Mouse (Mus musculus) c-Kit-positive CD71-positive TER-119-positive erythroid progenitor cells, embryonic 14.5 days (primary cell): ENCODE measurements at regions not wholly inside any gene's neighbourhood (a gene's known extent, or its start where the extent isn't known, plus 50 kb on each side); places are given as distances from the start of the nearest gene placed in this dataset.

Source experiments
- DNase-seq: peaks from one replicate; pipeline ENCODE4 v3.0.0-alpha.2; 2013; ENCODE audit warnings: low spot score

GRCm38 (mm10) chr10:96786903-96787571 is 170.2 kb downstream of the Btg1 start:
- no peak for DNase-seq

GRCm38 (mm10) chr10:96787572-96787946 is 170.8 kb downstream of the Btg1 start:
- no peak for DNase-seq

GRCm38 (mm10) chr10:96788352-96789016 is 171.7 kb downstream of the Btg1 start:
- no peak for DNase-seq

GRCm38 (mm10) chr10:96797116-96797515 is 180.3 kb downstream of the Btg1 start:
- DNase-seq: no peak

GRCm38 (mm10) chr10:96800801-96801200 is 184.0 kb downstream of the Btg1 start:
- DNase-seq: no peak

- no peak for DNase-seq
These were observed 187.4 kb downstream of the Btg1 start for GRCm38 (mm10) chr10:96804030-96804784.

- DNase-seq: no peak
These were observed 189.8 kb downstream of the Btg1 start for GRCm38 (mm10) chr10:96806579-96806978.

- DNase-seq: no peak
These were observed 205.0 kb downstream of the Btg1 start for GRCm38 (mm10) chr10:96821852-96822251.

- no peak for DNase-seq
These were observed 205.8 kb downstream of the Btg1 start for GRCm38 (mm10) chr10:96822344-96823335.

GRCm38 (mm10) chr10:96826234-96826788 is 209.5 kb downstream of the Btg1 start:
- no peak for DNase-seq

GRCm38 (mm10) chr10:96827971-96828370 is 211.2 kb downstream of the Btg1 start:
- DNase-seq: no peak

- DNase-seq: no peak
These were observed 211.9 kb downstream of the Btg1 start for GRCm38 (mm10) chr10:96828581-96829246.

- DNase-seq: no peak
These were observed 214.3 kb downstream of the Btg1 start for GRCm38 (mm10) chr10:96831071-96831470.

GRCm38 (mm10) chr10:96837230-96837629 is 220.4 kb downstream of the Btg1 start:
- no peak for DNase-seq

- no peak for DNase-seq
These were observed 224.3 kb downstream of the Btg1 start for GRCm38 (mm10) chr10:96841128-96841527.

GRCm38 (mm10) chr10:96841956-96842355 is 225.2 kb downstream of the Btg1 start:
- no peak for DNase-seq

- DNase-seq: no peak
These were observed 229.1 kb downstream of the Btg1 start for GRCm38 (mm10) chr10:96845906-96846305.

- DNase-seq: no peak
These were observed 230.2 kb downstream of the Btg1 start for GRCm38 (mm10) chr10:96847028-96847427.

- DNase-seq: no peak
These were observed 230.8 kb downstream of the Btg1 start for GRCm38 (mm10) chr10:96847433-96848165.

- no peak for DNase-seq
These were observed 231.7 kb downstream of the Btg1 start for GRCm38 (mm10) chr10:96848496-96848895.
